Mouse (Mus musculus) layer of hippocampus, adult 18-20 months (tissue): Measurements from ENCODE around the gene Gm48551. TPM values are rescaled to one million over a fixed set of nuclear protein-coding genes. Genes with fewer than 3 reads are reported as not detected.

Experiments used
- DNase-seq, 2 experiments: peaks; one replicate each; pipeline ENCODE4 v3.0.0; 2022; ENCODE audit warnings: low spot score in 2 of 2
- total RNA-seq, 2 experiments: library from RNA; stranded (reverse); gene quantifications; 2 replicates each; pipeline ENCODE4 v1.2.3; 2021

The Gm48551 gene
- total RNA-seq, 2 experiments from 2014 or later, result 4.1 to 4.8 TPM

DNA sequence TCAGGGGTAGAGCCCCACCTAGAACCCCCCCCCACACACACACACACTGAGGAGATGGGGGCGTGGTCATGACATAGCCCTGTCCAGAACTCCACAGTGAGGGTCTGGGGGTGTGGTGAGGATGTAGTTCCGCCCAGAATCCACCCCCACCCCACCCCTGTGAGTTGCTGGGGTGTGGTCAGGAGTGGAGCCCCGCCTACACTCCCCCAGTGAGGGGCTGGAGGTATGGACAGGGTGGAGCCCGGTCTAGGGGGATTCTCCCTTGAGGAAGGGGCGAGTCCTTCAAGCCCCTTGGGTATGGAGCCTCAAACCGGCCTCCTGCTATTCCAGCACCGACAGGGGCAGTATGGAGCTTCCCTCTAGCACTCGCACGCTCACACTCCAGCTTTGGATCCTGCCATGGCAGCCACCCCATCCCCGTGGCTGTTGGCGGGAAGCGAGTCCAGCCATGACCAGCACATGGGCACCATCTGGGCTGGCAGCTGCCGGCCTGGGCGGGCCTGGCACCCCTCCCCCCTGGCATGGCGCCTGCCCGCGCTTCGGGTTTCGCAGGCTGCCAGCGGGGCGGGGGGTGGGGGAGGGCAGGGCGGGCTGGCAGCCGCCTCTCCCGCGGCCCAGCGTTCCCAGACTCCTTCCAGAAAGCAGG lies 32.4 kb downstream of the Gm48551 start:
- DNase-seq, result peak; percentile 85 to 87

DNA sequence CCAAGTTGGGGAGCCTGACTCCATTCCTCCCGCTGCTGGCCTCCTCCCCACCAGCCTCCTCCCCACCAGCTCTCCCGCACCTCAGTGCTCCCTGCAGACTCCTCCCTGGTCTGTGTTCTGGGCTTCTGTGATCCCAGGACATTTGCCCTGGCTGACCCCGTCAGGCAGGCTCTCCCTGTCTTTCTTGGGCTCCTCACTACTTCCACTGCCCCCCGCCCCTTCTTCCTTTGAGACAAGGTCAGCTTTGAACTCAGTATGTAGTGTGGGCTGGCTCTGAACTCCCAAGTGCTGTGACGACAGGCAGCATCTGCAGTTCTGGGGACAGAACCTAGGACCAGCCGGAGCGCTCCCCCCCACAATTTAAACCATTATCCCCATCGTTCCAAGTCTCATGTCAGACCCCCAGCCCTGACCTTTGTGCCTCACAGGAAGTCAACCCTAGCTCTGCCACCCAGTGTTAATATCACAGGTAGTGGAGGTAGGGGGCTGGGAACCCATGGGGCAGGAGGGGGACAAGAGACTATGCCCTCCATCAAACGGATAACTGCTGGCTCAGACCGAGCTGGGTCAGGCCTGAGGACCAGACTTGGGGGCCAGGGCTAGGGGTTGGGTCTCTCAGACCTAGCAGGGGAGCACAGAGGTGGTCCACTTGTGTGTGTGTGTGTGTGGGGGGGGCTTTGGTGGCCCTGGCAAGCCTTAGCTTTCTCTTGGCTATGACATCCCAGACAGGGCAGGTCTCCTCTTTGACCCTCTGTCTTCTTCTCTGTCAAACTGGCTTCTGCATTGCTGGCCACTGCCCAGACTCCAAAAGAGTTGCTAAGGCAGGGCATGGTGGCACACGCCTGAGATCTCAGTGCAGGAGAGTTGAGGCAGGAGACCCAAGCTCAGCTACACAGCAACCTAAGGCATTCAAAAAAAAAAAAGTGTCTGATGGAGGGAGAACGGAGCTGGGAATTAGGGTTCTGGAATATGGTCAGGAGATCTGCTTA lies 33.3 kb downstream of the Gm48551 start:
- no peak for DNase-seq

DNA sequence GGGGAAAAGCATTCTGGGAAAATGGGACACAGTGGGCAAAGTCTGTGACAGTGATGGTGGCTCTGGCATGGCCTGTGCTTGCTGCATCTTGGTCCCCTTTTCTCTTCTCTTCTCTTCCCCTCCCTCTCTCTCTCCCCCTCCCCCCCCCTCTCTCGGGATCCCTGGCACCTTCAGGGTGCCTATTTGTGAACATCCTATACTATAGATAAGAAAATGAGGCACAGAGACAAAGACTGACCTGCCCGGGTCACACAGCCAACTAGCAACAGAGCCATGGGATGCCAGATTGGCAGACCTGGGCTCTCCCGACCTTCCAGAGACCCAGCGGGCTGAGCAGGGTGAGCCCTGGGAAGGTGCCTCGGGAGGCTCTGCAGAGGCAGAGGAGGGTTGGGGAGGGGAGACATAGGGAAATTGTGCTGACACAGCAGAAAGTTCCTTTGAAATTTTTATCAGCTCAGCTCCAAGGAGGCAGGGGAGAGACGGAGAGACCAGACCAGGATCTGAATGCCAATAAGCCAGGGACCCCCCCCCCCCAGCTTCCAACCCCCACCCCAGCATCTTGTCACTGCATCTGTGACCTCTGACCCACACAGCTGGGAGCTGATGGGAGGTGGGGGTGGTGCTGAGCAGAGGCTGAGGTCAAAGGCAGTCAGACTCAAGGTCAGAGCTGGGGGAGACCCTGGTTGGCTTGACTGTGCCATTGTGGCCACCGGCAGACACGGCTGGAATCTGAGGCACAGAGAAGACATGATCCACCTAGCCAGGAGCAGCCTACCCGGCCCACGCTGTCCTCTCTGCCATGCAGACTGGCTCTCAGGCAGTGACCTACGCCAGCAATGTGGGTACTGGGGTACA lies 34.2 kb downstream of the Gm48551 start:
- no peak for DNase-seq

DNA sequence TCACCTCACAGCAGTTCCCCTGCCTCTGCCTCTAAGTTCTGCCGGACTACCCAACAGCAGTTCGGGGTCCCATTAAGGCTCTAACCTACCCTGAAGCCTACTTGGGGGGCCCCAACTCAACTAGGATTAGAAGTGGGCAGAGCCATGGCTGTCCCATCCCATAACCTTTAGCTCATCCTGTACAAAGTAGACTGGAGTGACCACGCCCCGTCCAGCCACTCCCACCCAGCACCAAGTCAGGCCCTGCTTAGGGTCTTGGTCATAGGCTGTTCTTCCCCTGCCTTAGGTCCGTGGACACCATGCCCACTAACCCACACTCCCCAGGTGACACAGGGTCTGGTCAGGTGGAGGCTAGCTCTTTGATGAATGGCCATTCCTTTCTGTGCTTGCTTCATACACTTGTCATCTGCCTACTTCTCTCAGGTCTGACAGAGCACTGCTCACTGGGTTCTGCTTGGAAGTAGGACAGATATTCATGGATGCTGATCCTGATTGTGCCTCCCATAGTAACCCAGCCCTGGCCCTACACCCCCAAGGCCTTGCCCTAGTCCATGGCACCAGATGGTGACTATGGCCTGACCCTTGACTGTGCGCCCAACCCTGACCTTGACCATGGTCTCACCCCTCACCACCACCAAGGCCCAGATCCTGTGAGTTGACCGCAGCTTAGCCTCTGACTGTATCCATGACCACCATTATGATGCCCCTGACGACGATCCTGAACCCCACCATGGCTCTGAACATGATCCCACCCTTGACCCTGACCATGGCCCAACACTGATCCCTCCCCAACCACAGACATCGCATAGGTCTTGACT lies 35.1 kb downstream of the Gm48551 start:
- no peak for DNase-seq

DNA sequence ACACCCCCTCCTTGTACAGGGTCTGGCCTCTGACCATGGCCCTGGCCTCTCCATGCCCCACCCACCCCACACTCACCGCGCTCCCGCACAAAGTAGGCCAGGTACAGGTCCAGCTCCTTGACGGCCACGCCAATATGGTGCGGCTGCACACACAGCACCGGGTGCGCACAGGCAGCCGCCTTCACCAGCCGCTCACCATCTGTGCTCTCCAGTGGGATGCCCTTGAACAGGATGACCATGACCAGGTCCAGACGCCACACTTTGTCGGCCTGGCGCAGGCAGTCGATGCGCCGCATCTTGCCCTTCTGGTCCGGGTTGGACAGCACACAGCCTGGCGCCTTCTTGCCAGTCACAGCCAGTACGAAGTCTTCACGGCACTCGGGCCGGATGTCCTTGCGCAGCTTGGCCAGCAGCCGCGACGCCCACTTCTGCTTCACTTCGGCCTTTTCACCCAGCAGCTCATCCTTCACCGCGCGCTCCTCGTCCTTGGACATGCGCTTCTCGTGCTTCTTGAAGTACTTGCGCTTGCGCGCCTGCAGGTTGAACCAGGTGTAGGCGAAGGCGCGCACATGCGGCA lies 36.0 kb downstream of the Gm48551 start:
- no peak for DNase-seq

DNA sequence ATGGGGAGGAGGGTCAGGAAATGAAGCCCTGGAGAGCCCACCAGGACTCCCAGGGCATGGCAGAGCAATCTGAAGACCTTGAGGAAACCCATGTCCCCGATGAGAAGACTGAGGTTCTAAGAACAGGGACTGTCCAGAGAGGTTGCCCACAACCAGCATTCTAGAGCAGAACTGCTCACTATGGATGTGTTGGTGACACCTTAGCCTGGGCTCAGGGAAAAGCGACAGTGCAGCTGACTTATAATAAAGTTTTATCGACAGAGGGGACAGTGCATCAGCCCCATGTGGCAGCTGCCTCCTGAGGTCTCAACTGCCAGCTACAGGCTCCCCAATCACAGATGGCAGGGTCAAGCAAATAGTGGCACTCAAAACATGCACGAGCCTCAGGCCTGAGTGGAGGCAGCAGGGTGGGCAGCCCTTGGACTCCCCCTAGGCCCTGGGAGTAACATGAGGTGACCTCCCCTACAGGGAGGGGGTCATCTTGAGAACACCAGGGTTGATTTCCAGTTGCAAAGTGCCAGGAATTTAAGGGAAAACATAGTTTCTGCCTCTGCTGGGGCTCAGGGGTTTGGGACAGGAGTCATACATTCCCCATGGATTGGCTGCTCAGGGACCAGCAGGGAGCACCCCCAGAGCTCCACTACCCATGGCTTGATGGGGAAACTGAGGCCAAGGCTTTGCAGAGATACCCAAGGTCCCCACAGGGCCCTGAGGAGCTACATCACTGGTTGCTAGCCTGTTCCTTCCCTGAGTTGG lies 37.0 kb downstream of the Gm48551 start:
- DNase-seq, result no peak

DNA sequence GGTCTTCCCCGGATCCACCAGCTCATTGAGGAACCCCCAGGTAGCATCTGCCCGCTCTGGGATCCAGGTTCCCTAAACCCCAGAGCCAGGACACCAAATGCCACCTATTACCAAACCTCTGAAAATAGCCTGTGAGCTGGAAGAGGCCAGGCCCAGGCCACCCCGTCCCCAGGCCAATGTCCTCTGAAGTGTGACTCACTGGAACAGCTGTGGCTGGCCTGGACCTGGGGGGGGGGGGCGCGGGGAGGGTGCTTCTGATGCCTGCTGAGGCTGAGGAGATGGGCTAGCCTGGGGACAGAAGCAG lies 37.5 kb downstream of the Gm48551 start:
- DNase-seq, result peak in 1 of 2 experiments; percentile 1

DNA sequence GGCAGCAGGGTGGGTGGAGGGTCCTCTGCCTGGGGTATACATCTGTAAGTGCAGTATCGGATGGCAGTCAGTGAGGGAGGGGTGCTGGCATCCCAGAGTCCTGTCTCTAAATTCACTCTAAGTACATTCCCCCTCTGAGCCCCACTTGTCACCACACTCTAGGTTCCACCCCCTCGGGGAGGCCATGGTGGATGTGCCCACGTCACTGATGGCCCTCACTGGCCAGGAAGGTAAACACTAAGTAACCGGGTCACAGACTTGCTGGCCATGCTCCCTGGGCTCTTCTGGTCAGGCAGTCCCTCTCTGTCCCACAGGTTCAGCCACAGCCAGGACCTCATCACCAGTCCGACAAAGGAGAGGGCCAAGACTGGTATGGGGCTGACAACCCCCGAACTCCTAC lies 37.9 kb downstream of the Gm48551 start:
- no peak for DNase-seq

DNA sequence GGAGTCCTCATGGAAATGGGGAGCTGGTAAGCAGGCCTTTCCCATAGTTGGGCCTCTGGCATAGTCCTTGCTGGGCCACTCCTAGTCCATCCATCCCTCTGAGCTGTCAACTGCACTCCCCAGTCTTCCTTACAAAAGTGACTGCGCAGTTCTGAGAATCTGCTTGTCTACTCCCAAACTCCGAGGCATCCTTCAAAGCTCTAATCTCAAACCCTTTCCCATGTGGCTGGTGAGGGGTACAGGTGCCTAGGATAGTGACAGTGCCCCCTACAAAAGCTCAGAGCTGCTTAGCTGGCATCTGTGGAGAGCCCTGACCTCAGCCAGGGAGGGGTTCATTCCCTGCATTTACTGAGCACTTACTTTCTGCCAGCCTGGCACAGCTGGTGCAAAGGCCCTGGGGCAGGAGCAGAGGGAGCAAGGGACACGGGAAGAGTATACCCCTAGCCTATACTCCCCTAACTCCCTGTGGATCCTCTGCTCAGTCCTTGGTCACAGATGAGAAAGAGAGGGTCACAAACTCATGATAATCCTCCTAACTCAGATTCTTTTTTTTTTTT lies 38.5 kb downstream of the Gm48551 start:
- no peak for DNase-seq

DNA sequence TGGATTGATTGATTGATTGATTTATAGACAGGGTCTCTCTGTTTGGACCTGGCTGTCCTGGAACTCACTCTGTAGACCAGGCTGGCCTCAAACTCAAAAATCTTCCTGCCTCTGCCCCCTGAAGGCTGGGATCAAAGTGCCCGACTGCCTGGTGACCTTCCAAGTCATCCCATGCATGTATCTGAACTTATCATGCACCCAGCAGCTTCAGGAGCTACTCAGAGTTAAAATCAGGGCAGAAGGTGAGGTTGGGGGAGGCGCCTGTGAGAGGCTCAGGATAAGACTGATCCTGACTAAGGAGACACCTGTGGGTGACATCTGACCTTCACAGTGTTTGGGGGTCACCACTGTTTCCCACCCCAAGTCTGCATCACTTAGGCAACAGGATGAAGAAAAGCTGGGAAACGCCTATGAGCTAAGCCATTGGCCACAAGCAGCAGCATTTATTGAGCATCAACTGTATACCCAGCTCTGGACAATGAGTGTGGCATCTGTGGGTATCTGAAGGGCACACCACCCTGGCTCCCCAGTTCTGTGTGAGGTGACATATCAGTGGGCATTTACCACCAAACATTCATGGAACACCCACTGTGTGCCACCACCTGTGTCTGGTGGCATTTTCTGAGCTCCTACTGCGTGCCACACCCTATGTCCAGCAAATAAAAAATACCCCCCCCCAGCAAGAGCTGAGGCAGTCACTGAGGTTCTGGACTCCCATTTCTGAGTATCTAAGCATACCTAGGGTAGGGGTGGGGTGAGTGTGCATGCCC lies 39.4 kb downstream of the Gm48551 start:
- peak in 1 of 2 experiments; percentile 2 for DNase-seq

DNA sequence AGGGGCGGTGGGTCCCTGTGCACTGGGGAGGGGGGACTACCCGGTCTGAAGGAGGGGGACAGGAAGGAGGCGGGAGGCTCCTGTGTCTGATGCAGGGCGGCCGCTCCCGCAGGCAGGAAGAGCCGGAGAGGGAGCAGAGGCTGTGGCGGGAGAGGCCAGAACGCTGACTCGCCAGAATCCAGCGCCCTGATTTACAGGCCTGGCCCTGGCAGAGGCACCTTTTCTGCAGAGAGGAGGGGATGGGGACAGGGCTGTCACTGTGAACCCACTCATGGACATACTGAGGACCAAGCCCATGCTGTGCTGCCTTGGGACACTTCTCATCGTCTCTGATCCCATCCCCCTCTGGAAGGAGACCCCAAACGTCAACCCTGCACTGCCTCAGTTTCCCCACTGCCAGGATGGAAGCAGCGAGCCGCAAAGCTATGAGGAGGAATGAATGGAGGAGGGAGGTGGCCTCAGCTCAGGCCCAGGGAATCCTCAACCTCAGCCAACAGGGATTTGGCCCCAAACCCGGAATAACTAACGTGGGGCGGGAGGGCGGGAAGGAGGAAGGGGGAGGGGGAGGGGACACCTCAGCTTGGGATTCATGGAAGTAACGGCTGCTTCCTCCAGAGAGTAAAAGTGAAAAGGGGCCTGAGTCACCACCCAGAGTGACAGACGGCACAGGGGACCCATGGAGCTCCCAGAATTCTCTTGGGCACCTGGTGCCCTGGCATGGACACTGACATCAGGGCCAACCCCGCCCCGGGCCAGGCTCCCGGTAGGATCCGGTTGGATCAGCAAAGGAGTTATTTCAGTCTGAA lies 40.2 kb downstream of the Gm48551 start:
- peak; percentile 1 to 14 for DNase-seq

DNA sequence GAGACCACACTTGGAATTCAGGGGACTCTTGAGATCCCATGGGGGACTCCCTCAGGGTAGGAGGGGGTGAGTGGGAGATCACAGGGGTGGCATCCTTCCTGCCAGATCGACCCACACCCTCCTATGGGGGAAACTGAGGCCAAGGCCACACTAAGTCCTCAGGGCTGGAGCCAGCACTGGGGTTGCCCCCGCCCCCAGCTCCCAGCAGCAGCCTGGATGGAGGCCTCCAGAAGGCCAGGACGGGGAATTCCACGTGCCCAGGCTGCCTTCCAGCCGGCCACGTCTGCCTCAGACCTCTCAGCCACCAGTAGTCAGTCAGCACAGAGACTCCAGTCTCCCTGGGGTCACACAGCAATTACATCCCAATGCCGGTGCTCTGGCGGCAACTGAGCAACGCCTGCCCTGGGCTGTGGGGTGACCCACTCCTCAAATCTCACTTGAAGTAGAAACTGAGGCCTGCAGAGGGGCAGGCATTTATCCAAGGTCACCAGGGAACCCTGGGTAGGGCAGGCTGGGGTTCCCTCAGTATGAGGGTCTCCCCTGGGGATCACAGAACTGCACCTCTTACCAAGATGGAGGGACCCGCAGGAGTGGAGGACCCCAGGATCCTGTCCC lies 41.1 kb downstream of the Gm48551 start:
- DNase-seq, result peak in 1 of 2 experiments; percentile 2

DNA sequence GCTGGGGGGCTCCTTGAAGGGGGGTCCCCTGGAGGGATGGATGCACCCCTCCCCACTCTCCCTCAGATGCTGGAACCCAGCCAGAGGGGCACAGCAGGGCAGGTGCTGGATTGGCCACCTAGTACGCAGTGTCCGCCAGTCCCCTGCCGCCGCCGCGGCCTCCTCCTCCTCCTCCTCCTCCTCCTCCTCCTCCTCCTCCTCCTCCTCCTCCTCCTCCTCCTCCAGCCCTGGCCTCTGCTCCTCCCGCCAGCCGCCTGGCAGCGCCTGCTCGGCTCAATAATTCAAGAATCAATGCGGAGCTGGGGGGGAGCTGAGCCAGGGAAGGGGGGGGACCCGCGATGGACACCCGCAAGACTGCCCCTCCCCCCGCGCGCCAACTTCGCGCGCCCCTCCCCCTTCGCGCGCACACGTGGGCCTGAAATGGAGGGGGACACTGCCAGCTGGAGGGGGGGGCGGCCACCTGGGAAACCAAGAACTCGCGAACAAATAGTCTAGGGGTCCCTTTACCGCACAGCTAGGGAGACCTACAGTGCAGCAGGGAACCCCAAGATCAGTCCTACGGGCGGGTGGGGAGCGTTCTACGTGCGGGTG lies 41.9 kb downstream of the Gm48551 start:
- peak in 1 of 2 experiments; percentile 25 for DNase-seq

DNA sequence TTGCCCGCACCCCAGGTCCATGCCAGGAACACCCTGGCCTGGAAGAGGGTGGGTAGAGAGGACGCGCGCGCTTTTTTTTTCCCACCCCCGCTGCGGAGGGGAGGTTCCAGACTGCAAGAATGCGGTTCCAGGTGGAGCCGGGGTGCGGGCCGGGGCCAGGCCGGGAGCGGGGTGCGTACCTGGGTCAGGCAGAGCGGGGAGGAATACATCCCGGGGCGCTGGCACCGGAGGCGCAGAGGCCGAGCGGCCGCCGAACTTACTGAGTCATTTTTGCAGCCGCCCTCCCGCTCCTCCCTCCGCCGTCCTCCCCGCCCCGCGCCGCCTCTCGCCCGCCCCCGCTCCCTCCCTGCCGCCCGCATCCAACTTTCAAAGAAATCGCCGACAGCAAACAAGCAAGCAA lies 42.6 kb downstream of the Gm48551 start:
- peak in 1 of 2 experiments; percentile 31 for DNase-seq

DNA sequence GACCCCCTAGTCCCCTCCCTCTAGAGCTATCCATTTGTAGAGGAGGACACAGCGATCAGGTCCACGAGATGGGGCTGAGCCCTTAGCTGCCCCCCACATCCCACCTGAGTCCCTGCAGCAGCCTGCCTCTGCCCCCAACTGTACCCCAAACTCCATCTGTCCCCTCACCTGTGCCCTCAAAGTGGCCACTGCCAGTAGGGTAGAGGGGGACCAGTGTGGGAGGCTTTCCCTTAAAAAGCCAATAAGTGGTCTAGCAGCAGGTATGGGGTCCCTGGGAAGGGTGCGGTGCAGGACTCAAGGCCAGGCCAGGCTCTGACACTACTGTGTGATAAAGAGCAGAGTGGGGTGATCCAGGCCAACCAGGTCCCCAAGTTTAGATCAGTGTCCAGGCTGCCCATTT lies 43.1 kb downstream of the Gm48551 start:
- no peak for DNase-seq

DNA sequence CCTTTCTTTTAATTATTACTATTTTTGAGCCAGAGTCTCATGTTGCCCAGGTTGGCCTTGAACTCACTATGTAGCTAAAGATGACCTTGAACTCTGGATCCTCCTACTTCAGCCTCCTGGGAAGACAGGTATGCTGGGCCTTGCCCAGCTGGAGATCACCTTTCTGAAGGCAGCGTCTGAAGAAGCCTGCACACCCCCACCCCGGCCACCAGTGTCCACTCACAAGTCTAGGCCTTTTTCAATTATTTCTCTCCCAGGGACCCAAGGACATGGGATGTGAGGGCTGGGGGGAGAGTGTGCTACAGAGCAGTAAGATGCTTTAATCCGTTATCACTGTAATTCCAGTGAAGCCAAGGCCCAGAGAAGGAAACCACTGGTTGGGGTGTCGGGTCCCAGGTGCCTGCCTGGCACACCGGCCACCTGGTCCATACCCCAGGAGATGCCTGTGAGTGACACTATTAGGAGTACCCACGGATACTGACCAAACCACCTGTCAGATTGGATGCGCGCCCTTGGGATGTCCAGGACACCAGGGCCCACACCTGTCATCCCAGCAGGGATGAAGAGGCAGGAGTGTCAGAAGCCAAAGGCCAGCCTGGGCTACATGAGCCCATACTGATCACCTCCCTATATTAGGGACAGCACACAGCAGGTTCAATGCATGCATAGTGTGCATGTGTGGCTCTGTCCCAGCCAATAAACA lies 43.7 kb downstream of the Gm48551 start:
- DNase-seq, result peak in 1 of 2 experiments; percentile 4
